Mouse (Mus musculus) kidney, postnatal 0 days (tissue): ENCODE measurements at regions not wholly inside any gene's neighbourhood (a gene's known extent, or its start where the extent isn't known, plus 50 kb on each side); places are given as distances from the start of the nearest gene placed in this dataset.

ENCODE experiments used
- ATAC-seq: fragments of 200-750 bp; cut with Nextera tagmentation; replicated peaks from 2 replicates; pipeline ENCODE4 v1.8.0; 2017; ENCODE audit warnings: low read depth, moderate number of reproducible peaks, moderate TSS enrichment, moderate library complexity; ENCODE audit not compliant: low FRiP score
- DNase-seq: peaks from one replicate; pipeline ENCODE4 v3.0.0-alpha.2; 2016; ENCODE audit warnings: low spot score
- H3K27ac ChIP-seq: fragments of 300-500 bp; sonication (generic); 2 replicates; pipeline ENCODE4 v1.5.1; 2014; ENCODE audit warnings: mild to moderate bottlenecking
- H3K27me3 ChIP-seq: fragments of 300-500 bp; sonication (generic); 2 replicates; pipeline ENCODE4 v1.6.1; 2014; ENCODE audit warnings: low read length, mixed read lengths; ENCODE audit not compliant: insufficient read depth
- H3K36me3 ChIP-seq: fragments of 300-500 bp; sonication (generic); 2 replicates; pipeline ENCODE4 v1.6.1; 2014; ENCODE audit warnings: low read length, mixed read lengths; ENCODE audit not compliant: insufficient read depth
- H3K4me1 ChIP-seq: fragments of 300-500 bp; sonication (generic); replicated peaks from 2 replicates; pipeline ENCODE4 v1.6.1; 2014; ENCODE audit warnings: antibody characterized with exemption, low read length, mixed read lengths; ENCODE audit not compliant: insufficient read depth
- H3K4me2 ChIP-seq: fragments of 300-500 bp; sonication (generic); 2 replicates; pipeline ENCODE4 v1.6.1; 2014; ENCODE audit warnings: mild to moderate bottlenecking, low read length, moderate library complexity, mixed read lengths
- H3K4me3 ChIP-seq: fragments of 300-500 bp; sonication (generic); replicated peaks from 2 replicates; pipeline ENCODE4 v1.5.1; 2014; ENCODE audit warnings: low read depth, low read length
- H3K9ac ChIP-seq: fragments of 300-500 bp; sonication (generic); 2 replicates; pipeline ENCODE4 v1.6.1; 2014; ENCODE audit warnings: low read depth, low read length
- H3K9me3 ChIP-seq: fragments of 300-500 bp; sonication (generic); replicated peaks from 2 replicates; pipeline ENCODE4 v1.6.1; 2016; ENCODE audit warnings: low read length, inconsistent platforms, mixed read lengths
- CTCF ChIP-seq: IDR thresholded peaks from 2 replicates; pipeline ENCODE4 v1.5.1; 2016; ENCODE audit warnings: antibody characterized with exemption, low read depth, mild to moderate bottlenecking, moderate library complexity
- WGBS: fragments of 180-500 bp; shearing (Covaris S2); extraction: QIAGEN DNeasy Blood & Tissue Kit; methylation state at CpG from one replicate; pipeline ENCODE4 v1.1.7; 2014; 5-methylcytosine and 5-hydroxymethylcytosine counted together

DNA sequence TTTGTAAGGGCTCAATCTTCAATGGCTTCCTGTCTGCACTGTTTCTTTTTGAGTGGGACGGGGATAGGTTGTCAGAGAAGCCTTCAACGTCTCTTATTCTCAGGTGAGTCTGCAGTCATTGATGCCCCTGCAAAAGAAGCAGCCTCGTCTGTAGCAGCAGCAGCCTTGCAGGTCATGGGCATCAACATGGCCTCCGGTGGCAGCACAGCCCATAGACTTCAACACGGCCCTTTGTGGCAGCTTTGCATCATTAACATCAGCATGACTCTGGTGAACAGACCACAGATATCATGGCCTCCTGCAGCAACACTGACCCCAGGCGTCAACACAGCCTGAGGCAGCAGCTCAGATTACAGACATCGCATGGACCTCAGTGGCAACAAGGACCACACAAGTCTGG, 65.4 kb upstream of the Rnf24 start:
- no peaks in the 10 kb centered on the region for H3K27me3 ChIP-seq
- no peak for TF ChIP-seq CTCF
- ATAC-seq (no peak), DNase-seq (no peak)
- 58% methylated on average over 7 of the region's 7 CpGs for WGBS
- no peaks in the 10 kb centered on the region for H3K36me3 ChIP-seq
- H3K4me1 ChIP-seq, result no peaks in the 10 kb centered on the region
- H3K4me2 ChIP-seq, result no peak overlapping the region
- no peak overlapping the region for H3K4me3 ChIP-seq
- no peaks in the 10 kb centered on the region for H3K9me3 ChIP-seq
- no peak overlapping the region for H3K27ac ChIP-seq
- no peak overlapping the region for H3K9ac ChIP-seq

- Histone ChIP-seq H3K4me2 (no peak overlapping the region), H3K4me3 (no peak overlapping the region), H3K27me3 (no peaks in the 10 kb centered on the region), H3K27ac (no peak overlapping the region), H3K9me3 (no peaks in the 10 kb centered on the region), H3K9ac (no peak overlapping the region), H3K36me3 (no peaks in the 10 kb centered on the region), H3K4me1 (no peaks in the 10 kb centered on the region)
- WGBS, result 88% methylated on average over 2 of the region's 2 CpGs
- DNase-seq (no peak), ATAC-seq (no peak)
- no peak for TF ChIP-seq CTCF
Observed at GRCm38 (mm10) chr2:131417472-131417871, 64.8 kb upstream of the Rnf24 start.

GRCm38 (mm10) chr2:131416482-131416881, 63.8 kb upstream of the Rnf24 start:
- Histone ChIP-seq H3K9ac (no peak overlapping the region), H3K9me3 (no peaks in the 10 kb centered on the region), H3K27ac (no peak overlapping the region), H3K27me3 (no peaks in the 10 kb centered on the region), H3K4me1 (no peaks in the 10 kb centered on the region), H3K36me3 (no peaks in the 10 kb centered on the region), H3K4me2 (no peak overlapping the region), H3K4me3 (no peak overlapping the region)
- ATAC-seq (no peak), DNase-seq (peak; percentile 87)
- WGBS, result 33% methylated on average over 6 of the region's 6 CpGs
- peak; percentile 88 for TF ChIP-seq CTCF

DNA sequence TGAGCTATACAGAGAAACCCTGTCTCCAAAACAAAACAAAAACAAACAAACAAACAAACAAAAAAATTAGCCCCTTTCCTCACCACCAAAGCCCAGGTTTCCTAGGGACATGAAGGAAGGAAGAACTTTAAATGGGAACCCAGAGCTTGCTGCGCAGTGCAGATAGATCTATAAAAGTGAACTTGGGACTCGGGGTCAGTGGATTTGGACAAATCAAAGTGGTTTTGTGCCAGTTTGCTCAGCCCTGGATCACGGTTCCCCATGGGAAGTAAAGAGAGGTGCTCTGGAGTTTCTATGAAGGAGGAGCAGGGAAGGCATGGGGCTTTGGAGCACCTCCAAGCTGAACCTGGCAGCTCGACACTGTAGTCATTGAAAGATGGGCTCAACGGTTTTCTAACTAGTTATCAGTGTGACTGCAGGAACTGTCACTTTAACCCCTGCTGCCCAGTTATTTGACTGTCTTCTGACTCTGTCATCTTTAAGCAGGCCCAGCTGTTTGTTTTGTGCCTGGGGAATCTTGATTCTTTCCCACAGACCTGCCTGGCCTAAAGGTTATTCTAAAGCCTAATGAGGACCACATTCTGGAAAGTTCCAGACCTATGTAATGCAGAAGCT, 58.3 kb upstream of the Rnf24 start:
- Histone ChIP-seq H3K4me1 (no peaks in the 10 kb centered on the region), H3K4me3 (no peak overlapping the region), H3K9ac (no peak overlapping the region), H3K36me3 (no peaks in the 10 kb centered on the region), H3K4me2 (no peak overlapping the region), H3K27ac (no peak overlapping the region), H3K27me3 (no peaks in the 10 kb centered on the region), H3K9me3 (no peaks in the 10 kb centered on the region)
- ATAC-seq (no peak), DNase-seq (no peak)
- WGBS, result 76% methylated on average over 5 of the region's 5 CpGs
- TF ChIP-seq CTCF, result no peak

GRCm38 (mm10) chr2:131407337-131407736, 54.6 kb upstream of the Rnf24 start:
- DNase-seq (no peak), ATAC-seq (no peak)
- no peaks in the 10 kb centered on the region for H3K36me3 ChIP-seq
- no peak for TF ChIP-seq CTCF
- no peak overlapping the region for H3K4me2 ChIP-seq
- no peak overlapping the region for H3K4me3 ChIP-seq
- no peaks in the 10 kb centered on the region for H3K9me3 ChIP-seq
- no peaks in the 10 kb centered on the region for H3K27me3 ChIP-seq
- 87% methylated on average over 5 of the region's 5 CpGs for WGBS
- H3K4me1 ChIP-seq, result no peaks in the 10 kb centered on the region
- no peak overlapping the region for H3K9ac ChIP-seq
- H3K27ac ChIP-seq, result no peak overlapping the region

GRCm38 (mm10) chr2:131404218-131404555, 51.5 kb upstream of the Rnf24 start:
- WGBS, result 68% methylated on average over 1 of the region's 1 CpGs
- ATAC-seq, result no peak
- TF ChIP-seq CTCF, result no peak

More at GRCm38 (mm10) chr2:131404218-131404555, 51.5 kb upstream of the Rnf24 start:
- H3K36me3 ChIP-seq, result no peaks in the 10 kb centered on the region
- no peak overlapping the region for H3K27ac ChIP-seq
- no peaks in the 10 kb centered on the region for H3K4me1 ChIP-seq
- no peak overlapping the region for H3K9ac ChIP-seq
- H3K4me2 ChIP-seq, result no peak overlapping the region
- no peak for DNase-seq
- no peaks in the 10 kb centered on the region for H3K27me3 ChIP-seq
- H3K4me3 ChIP-seq, result no peak overlapping the region
- no peaks in the 10 kb centered on the region for H3K9me3 ChIP-seq
